Mouse (Mus musculus) small intestine, adult 2 months (tissue): ENCODE measurements around the gene Phlda1. TPM values are rescaled to one million over a fixed set of nuclear protein-coding genes. Genes with fewer than 3 reads are reported as not detected.

Experiments
- H3K27ac ChIP-seq: fragments of 200-500 bp; 2 replicates; pipeline ENCODE4 v1.5.1; 2012; ENCODE audit warnings: low read depth, low read length, control low read depth, inconsistent platforms; ENCODE audit not compliant: insufficient read depth
- H3K27me3 ChIP-seq: fragments of 200-500 bp; 2 replicates; pipeline ENCODE4 v1.6.1; 2012; ENCODE audit warnings: mild to moderate bottlenecking, moderate library complexity, low read length, inconsistent platforms; ENCODE audit not compliant: control insufficient read depth, insufficient read depth
- H3K36me3 ChIP-seq: fragments of 200-500 bp; 2 replicates; pipeline ENCODE4 v1.6.1; 2012; ENCODE audit warnings: mild to moderate bottlenecking, low read length, control low read depth, inconsistent platforms; ENCODE audit not compliant: control insufficient read depth, insufficient read depth
- H3K4me1 ChIP-seq: fragments of 200-500 bp; 2 replicates; pipeline ENCODE4 v1.6.1; 2012; ENCODE audit warnings: low read length, inconsistent platforms, mixed read lengths; ENCODE audit not compliant: control insufficient read depth, insufficient read depth, insufficient read length
- H3K4me3 ChIP-seq: fragments of 200-500 bp; 2 replicates; pipeline ENCODE4 v1.5.1; 2012; ENCODE audit warnings: low read depth, mild to moderate bottlenecking, control low read depth, inconsistent platforms, low read length, moderate library complexity
- CTCF ChIP-seq: fragments of 200-500 bp; IDR thresholded peaks from 2 replicates; pipeline ENCODE4 v1.5.1; 2012; ENCODE audit warnings: low read depth, mild to moderate bottlenecking, control low read depth, inconsistent platforms, low read length, moderate library complexity, mixed read lengths; ENCODE audit not compliant: insufficient replicate concordance, insufficient read length; ENCODE audit errors: extremely low read depth
- POLR2A ChIP-seq: fragments of 200-500 bp; IDR thresholded peaks from 2 replicates; pipeline ENCODE4 v1.6.1; 2012; ENCODE audit warnings: low read depth, mild to moderate bottlenecking, control low read depth, inconsistent platforms, low read length, moderate library complexity
- whole genome bisulfite sequencing: fragments of 180-500 bp; shearing (Covaris S2); methylation state at CpG from one replicate; pipeline ENCODE4 v1.1.7; 2018; 5-methylcytosine and 5-hydroxymethylcytosine counted together
- polyA plus RNA-seq: library from polyadenylated mRNA; depleted of rRNA; stranded (reverse); fragments of >200 nt; gene quantifications from 2 replicates; pipeline ENCODE4 v1.2.3, GENCODE M21; 2012

Gene Phlda1
- polyA plus RNA-seq, 1 experiment = 31.8 TPM

GRCm38 (mm10) chr10:111505406-111505805 lies 680 bp upstream of the Phlda1 start:
- no peak overlapping the region for H3K4me3 ChIP-seq
- no peaks in the 10 kb centered on the region for H3K36me3 ChIP-seq
- H3K27ac ChIP-seq = no peak overlapping the region
- TF ChIP-seq POLR2A (no peak), CTCF (no peak)
- no peaks in the 10 kb centered on the region for H3K27me3 ChIP-seq
- WGBS = 21% methylated on average over 7 of the region's 7 CpGs
- H3K4me1 ChIP-seq = peaks cover 6% of the 10 kb centered on the region; the same call in 1 of the 2 replicates

- under 1% methylated on average over 23 of the region's 23 CpGs for WGBS
- Histone ChIP-seq H3K36me3 (no peaks in the 10 kb centered on the region), H3K4me1 (peaks cover 6% of the 10 kb centered on the region; the same call in 1 of the 2 replicates), H3K27me3 (no peaks in the 10 kb centered on the region), H3K27ac (peak overlapping the region; percentile 58), H3K4me3 (peak overlapping the region; percentile 75)
- TF ChIP-seq POLR2A (no peak), CTCF (no peak)
Measured at GRCm38 (mm10) chr10:111506926-111507459, 907 bp downstream of the Phlda1 start.

GRCm38 (mm10) chr10:111507460-111508211 lies 1.6 kb downstream of the Phlda1 start:
- peak overlapping the region; percentile 75 for H3K4me3 ChIP-seq
- H3K27ac ChIP-seq = peak overlapping the region; percentile 67
- TF ChIP-seq CTCF = no peak
- no peak for TF ChIP-seq POLR2A
- no peaks in the 10 kb centered on the region for H3K27me3 ChIP-seq
- WGBS = 3% methylated on average over 38 of the region's 38 CpGs
- H3K4me1 ChIP-seq = peaks cover 6% of the 10 kb centered on the region; the same call in 1 of the 2 replicates
- no peaks in the 10 kb centered on the region for H3K36me3 ChIP-seq

GRCm38 (mm10) chr10:111508324-111509080 lies 2.4 kb downstream of the Phlda1 start:
- H3K27me3 ChIP-seq = no peaks in the 10 kb centered on the region
- H3K4me3 ChIP-seq = no peak overlapping the region; the same call in 1 of the 2 replicates
- no peaks in the 10 kb centered on the region for H3K36me3 ChIP-seq
- peaks cover 6% of the 10 kb centered on the region; the same call in 1 of the 2 replicates for H3K4me1 ChIP-seq
- H3K27ac ChIP-seq = no peak overlapping the region
- WGBS = 14% methylated on average over 7 of the region's 7 CpGs
- TF ChIP-seq POLR2A = no peak
- TF ChIP-seq CTCF = no peak

- Histone ChIP-seq H3K4me3 (no peak overlapping the region), H3K36me3 (no peaks in the 10 kb centered on the region), H3K4me1 (peaks cover 6% of the 10 kb centered on the region; the same call in 1 of the 2 replicates), H3K27me3 (no peaks in the 10 kb centered on the region), H3K27ac (no peak overlapping the region)
- TF ChIP-seq POLR2A (no peak), CTCF (no peak)
- WGBS = 30% methylated on average over 8 of the region's 8 CpGs
Measured at GRCm38 (mm10) chr10:111509103-111509784, 3.2 kb downstream of the Phlda1 start.

GRCm38 (mm10) chr10:111509981-111510380 lies 3.9 kb downstream of the Phlda1 start:
- Histone ChIP-seq H3K36me3 (no peaks in the 10 kb centered on the region), H3K27ac (no peak overlapping the region), H3K4me3 (no peak overlapping the region), H3K27me3 (no peaks in the 10 kb centered on the region), H3K4me1 (peaks cover 6% of the 10 kb centered on the region; the same call in 1 of the 2 replicates)
- 40% methylated on average over 7 of the region's 7 CpGs for WGBS
- TF ChIP-seq CTCF (no peak), POLR2A (no peak)

- TF ChIP-seq POLR2A = no peak
- TF ChIP-seq CTCF = no peak
- no peak overlapping the region for H3K4me3 ChIP-seq
- peaks cover 13% of the 10 kb centered on the region; the same call in 1 of the 2 replicates for H3K4me1 ChIP-seq
- WGBS = 28% methylated on average over 7 of the region's 7 CpGs
- H3K27ac ChIP-seq = no peak overlapping the region
- no peaks in the 10 kb centered on the region for H3K36me3 ChIP-seq
- H3K27me3 ChIP-seq = no peaks in the 10 kb centered on the region
Measured at GRCm38 (mm10) chr10:111510798-111511197, 4.7 kb downstream of the Phlda1 start.
